Mouse (Mus musculus) neural tube, embryonic 14.5 days (tissue): ENCODE results near the gene Slc7a11. TPM values are rescaled to one million over a fixed set of nuclear protein-coding genes. Genes with fewer than 3 reads are reported as not detected.

Experiments
- ATAC-seq: fragments of 200-750 bp; cut with Nextera tagmentation; 2 replicates; pipeline ENCODE4 v1.8.0; 2017; ENCODE audit warnings: low read depth, mild to moderate bottlenecking, moderate TSS enrichment, moderate library complexity
- H3K27ac ChIP-seq: fragments of 300-500 bp; sonication (generic); 2 replicates; pipeline ENCODE4 v1.5.1; 2014; ENCODE audit warnings: low read depth, mild to moderate bottlenecking, control low read depth, low read length, moderate library complexity, mixed read lengths
- H3K27me3 ChIP-seq: fragments of 300-500 bp; sonication (generic); 2 replicates; pipeline ENCODE4 v1.6.1; 2014; ENCODE audit warnings: low read length; ENCODE audit not compliant: control insufficient read depth, insufficient read depth
- H3K36me3 ChIP-seq: fragments of 300-500 bp; sonication (generic); 2 replicates; pipeline ENCODE4 v1.6.1; 2014; ENCODE audit warnings: low read length, mixed read lengths; ENCODE audit not compliant: control insufficient read depth, insufficient read depth
- H3K4me1 ChIP-seq: fragments of 300-500 bp; sonication (generic); 2 replicates; pipeline ENCODE4 v1.6.1; 2014; ENCODE audit warnings: low read length; ENCODE audit not compliant: control insufficient read depth, insufficient read depth
- H3K4me2 ChIP-seq: fragments of 300-500 bp; sonication (generic); 2 replicates; pipeline ENCODE4 v1.6.1; 2014; ENCODE audit warnings: mild to moderate bottlenecking, low read depth, low read length, control low read depth
- H3K4me3 ChIP-seq: fragments of 300-500 bp; sonication (generic); 2 replicates; pipeline ENCODE4 v1.5.1; 2014; ENCODE audit warnings: low read depth, low read length, control low read depth, mixed read lengths
- H3K9ac ChIP-seq: fragments of 300-500 bp; sonication (generic); replicated peaks from 2 replicates; pipeline ENCODE4 v1.6.1; 2014; ENCODE audit warnings: low read depth, mild to moderate bottlenecking, control low read depth, low read length, mixed read lengths
- H3K9me3 ChIP-seq: fragments of 300-500 bp; sonication (generic); 2 replicates; pipeline ENCODE4 v1.6.1; 2016; ENCODE audit warnings: low read length; ENCODE audit not compliant: control insufficient read depth
- WGBS: fragments of 180-500 bp; shearing (Covaris S2); extraction: QIAGEN DNeasy Blood & Tissue Kit; methylation state at CpG from one replicate; pipeline ENCODE4 v1.1.7; 2014; 5-methylcytosine and 5-hydroxymethylcytosine counted together
- polyA plus RNA-seq: library from polyadenylated mRNA; unstranded; fragments of >200 nt; fragmentation: Nextera tagmentation; extraction: Ambion mirVana; gene quantifications from 2 replicates; pipeline ENCODE4 v1.2.1, GENCODE M21; 2014

Gene Slc7a11
- polyA plus RNA-seq, 1 experiment from 2014 or later, result 0.44 TPM

GRCm38 (mm10) chr3:49910922-49911321 is 532.5 kb downstream of the Slc7a11 start:
- Histone ChIP-seq H3K4me2 (no peak overlapping the region), H3K9me3 (no peaks in the 10 kb centered on the region), H3K9ac (no peak overlapping the region), H3K27ac (no peak overlapping the region), H3K36me3 (no peaks in the 10 kb centered on the region), H3K27me3 (no peaks in the 10 kb centered on the region), H3K4me3 (no peak overlapping the region), H3K4me1 (0 out of 2 replicates have a peak, but pooled peaks cover 6% of the 10 kb centered on the region)
- ATAC-seq, result no peak; the same call in 1 of the 2 replicates
- 34% methylated on average over 1 of the region's 1 CpGs for WGBS

GRCm38 (mm10) chr3:49908426-49909341 is 534.7 kb downstream of the Slc7a11 start:
- no peak overlapping the region for H3K4me3 ChIP-seq
- no peak overlapping the region for H3K27ac ChIP-seq
- peak; percentile 29; the same call in 1 of the 2 replicates for ATAC-seq
- H3K27me3 ChIP-seq, result no peaks in the 10 kb centered on the region
- H3K9ac ChIP-seq, result no peak overlapping the region
- 14% methylated on average over 12 of the region's 12 CpGs for WGBS
- no peaks in the 10 kb centered on the region for H3K36me3 ChIP-seq
- H3K9me3 ChIP-seq, result no peaks in the 10 kb centered on the region
- H3K4me1 ChIP-seq, result 0 out of 2 replicates have a peak, but pooled peaks cover 6% of the 10 kb centered on the region
- no peak overlapping the region; the same call in 1 of the 2 replicates for H3K4me2 ChIP-seq

- no peak overlapping the region for H3K4me3 ChIP-seq
- no peak overlapping the region for H3K27ac ChIP-seq
- no peaks in the 10 kb centered on the region for H3K4me1 ChIP-seq
- no peaks in the 10 kb centered on the region for H3K27me3 ChIP-seq
- H3K36me3 ChIP-seq, result no peaks in the 10 kb centered on the region
- no peak overlapping the region for H3K9ac ChIP-seq
- no peaks in the 10 kb centered on the region for H3K9me3 ChIP-seq
- H3K4me2 ChIP-seq, result no peak overlapping the region
- no peak for ATAC-seq
Measured at GRCm38 (mm10) chr3:49893945-49894344, 549.5 kb downstream of the Slc7a11 start.

- Histone ChIP-seq H3K4me2 (no peak overlapping the region), H3K9ac (no peak overlapping the region), H3K36me3 (no peaks in the 10 kb centered on the region), H3K27me3 (no peaks in the 10 kb centered on the region), H3K4me1 (peaks cover 4% of the 10 kb centered on the region; the same call in 1 of the 2 replicates), H3K4me3 (no peak overlapping the region), H3K9me3 (no peaks in the 10 kb centered on the region), H3K27ac (no peak overlapping the region)
- no peak for ATAC-seq
- WGBS, result 31% methylated on average over 2 of the region's 2 CpGs
Measured at GRCm38 (mm10) chr3:49887359-49887758, 556.1 kb downstream of the Slc7a11 start.

DNA sequence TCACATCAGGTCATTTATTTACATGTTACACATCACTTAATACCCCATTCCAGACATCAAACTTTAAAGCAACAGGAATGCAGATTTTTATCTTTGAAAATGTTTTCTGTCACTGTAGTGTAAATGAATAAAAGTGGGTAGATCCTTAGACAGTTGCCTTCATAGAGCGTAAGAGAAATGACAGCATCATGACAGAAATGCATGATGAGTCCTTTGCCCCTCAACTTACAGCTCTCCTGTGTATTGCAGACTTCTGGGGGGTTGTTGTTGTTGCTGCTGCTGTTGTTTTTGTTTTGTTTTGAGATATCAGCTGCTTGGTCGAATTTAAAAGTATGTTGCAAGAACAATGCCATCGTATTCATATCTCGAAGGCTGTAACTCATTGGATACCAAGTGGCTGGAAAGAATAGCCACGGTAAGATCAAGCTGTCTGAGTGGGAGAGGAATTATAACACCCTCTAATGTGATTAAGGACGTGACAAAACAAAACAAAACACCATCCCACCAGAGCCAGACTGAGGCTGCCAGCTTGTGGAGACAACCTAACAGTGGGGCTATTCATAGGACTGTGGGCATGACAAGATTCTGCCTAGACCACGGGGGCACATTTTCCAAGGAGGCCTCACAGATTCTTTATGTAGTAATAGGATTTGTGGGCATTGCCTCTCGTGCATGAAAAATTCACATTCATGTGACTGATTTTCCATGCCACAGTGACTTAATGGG is 557.0 kb downstream of the Slc7a11 start:
- Histone ChIP-seq H3K36me3 (no peaks in the 10 kb centered on the region), H3K27ac (no peak overlapping the region), H3K4me1 (peaks cover 4% of the 10 kb centered on the region; the same call in 1 of the 2 replicates), H3K4me3 (no peak overlapping the region), H3K27me3 (no peaks in the 10 kb centered on the region), H3K9ac (no peak overlapping the region), H3K9me3 (no peaks in the 10 kb centered on the region), H3K4me2 (no peak overlapping the region)
- ATAC-seq, result peak; percentile 77; the same call in 1 of the 2 replicates
- 15% methylated on average over 8 of the region's 8 CpGs for WGBS

GRCm38 (mm10) chr3:49880496-49880895 is 562.9 kb downstream of the Slc7a11 start:
- Histone ChIP-seq H3K4me1 (no peaks in the 10 kb centered on the region), H3K36me3 (no peaks in the 10 kb centered on the region), H3K9ac (no peak overlapping the region), H3K4me2 (no peak overlapping the region), H3K4me3 (no peak overlapping the region), H3K9me3 (no peaks in the 10 kb centered on the region), H3K27me3 (no peaks in the 10 kb centered on the region), H3K27ac (no peak overlapping the region)
- ATAC-seq, result no peak

GRCm38 (mm10) chr3:49870786-49871185 is 572.6 kb downstream of the Slc7a11 start:
- no peak overlapping the region for H3K9ac ChIP-seq
- no peaks in the 10 kb centered on the region for H3K9me3 ChIP-seq
- WGBS, result 74% methylated on average over 3 of the region's 3 CpGs
- no peaks in the 10 kb centered on the region for H3K27me3 ChIP-seq
- peaks cover 15% of the 10 kb centered on the region for H3K4me1 ChIP-seq
- ATAC-seq, result no peak
- H3K27ac ChIP-seq, result no peak overlapping the region
- H3K4me3 ChIP-seq, result no peak overlapping the region
- no peak overlapping the region for H3K4me2 ChIP-seq
- no peaks in the 10 kb centered on the region for H3K36me3 ChIP-seq

- Histone ChIP-seq H3K4me1 (peaks cover 15% of the 10 kb centered on the region), H3K9ac (no peak overlapping the region), H3K9me3 (no peaks in the 10 kb centered on the region), H3K27me3 (no peaks in the 10 kb centered on the region), H3K4me2 (no peak overlapping the region), H3K4me3 (no peak overlapping the region), H3K36me3 (no peaks in the 10 kb centered on the region), H3K27ac (peak overlapping the region; percentile 67)
- 5% methylated on average over 4 of the region's 4 CpGs for WGBS
- ATAC-seq, result peak; percentile 71
Measured at GRCm38 (mm10) chr3:49867951-49868584, 575.3 kb downstream of the Slc7a11 start.
